Mouse (Mus musculus): ENCODE results near the gene Exoc6b.

The Exoc6b gene

DNA sequence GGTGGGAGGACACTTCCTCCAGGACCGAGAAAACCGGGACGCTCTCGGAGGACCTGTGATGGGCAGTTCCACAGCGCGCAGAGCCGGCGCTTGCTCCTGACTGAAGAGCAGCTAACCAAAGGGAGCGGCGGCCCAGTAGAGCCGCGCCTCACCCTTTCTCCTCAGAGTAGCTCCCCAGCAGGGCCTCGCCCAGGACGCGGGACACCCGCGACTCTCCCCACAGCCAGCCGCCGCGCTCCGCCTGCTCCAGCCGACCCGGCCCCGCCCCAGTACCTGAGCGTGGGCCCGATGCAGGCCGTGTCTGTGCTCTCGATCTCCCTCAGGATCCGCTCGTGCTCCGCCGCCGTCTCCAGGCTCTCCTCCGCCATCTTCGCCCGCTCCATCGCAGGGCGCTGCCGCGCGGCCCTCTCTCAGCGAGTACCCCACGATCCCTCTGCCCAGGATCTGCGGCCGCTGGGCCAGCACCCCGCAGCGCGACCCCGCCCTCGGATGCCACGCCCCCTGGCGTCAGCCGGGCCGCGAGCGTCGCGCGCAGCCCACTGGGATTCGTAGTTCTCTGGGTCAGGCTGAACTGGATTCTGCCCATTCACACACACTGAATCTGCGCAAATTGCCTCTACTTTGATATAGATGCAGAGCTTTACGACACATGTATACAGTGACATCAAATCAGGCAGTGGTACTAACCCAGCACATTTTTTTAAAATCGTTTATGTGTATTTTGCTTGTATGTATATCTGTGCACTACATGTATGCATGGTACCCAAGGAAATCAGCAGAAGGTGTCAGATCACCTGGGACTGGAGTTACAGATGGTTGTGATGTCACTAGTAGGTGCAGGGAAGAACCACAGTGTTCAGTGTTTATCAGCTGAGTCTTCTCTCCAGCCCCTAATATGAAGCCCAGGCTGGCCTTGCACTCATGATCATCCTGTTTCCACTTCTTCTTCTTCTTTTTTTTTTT is at the start of gene Exoc6b:
Gene Exoc6b, minus strand, starts transcription at position 491 of the 963 bp plus-strand sequence.
- DNase-seq (ENCODE audit: low spot score): peak; percentile 81

DNA sequence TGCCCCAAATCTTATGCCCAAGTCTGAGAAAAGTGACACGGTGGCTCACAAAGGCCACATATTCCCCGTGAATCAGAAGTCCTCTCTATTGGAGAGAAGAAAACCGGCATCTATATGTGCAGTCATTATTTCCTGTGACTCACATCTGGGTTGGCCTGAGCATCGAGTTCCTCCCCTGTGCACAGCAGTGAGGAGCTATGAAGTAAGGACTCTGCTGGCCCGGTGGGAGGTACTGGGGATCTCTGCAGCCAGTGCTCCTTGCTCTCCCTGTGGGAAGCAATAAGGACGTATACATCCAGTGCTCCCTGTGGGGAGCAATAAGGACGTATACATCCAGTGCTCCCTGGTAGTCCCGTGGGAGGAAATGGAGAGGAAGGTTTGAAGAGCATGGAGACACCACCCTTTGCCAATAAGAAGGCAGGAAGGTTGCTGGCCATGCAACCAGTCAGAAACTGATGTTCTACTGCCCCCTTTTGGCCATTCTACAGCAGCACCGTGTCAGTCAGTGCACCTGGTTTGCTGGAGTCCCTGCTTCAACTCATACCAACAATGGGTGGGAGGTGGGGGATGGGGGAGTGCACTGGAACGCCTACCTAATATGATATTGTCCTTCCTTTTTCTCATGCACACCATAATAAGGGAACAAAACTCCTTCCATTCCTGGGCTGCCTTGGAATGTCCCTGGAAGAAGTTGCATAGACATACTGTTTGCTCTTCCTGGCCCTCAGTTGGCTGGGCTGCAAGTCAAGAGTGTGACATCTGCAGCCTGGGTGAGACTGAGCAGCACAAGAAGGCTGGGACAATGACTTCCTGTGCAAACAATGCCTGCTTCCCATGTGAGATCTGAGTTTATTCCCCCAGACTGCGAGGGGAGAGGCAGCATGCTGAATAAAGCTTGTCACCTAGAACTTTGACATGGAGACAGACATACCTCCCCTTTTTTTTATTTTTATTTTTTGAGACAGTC is 48.5 kb upstream of the Exoc6b start:
- peak; percentile 21 for DNase-seq (ENCODE audit: low spot score)

DNA sequence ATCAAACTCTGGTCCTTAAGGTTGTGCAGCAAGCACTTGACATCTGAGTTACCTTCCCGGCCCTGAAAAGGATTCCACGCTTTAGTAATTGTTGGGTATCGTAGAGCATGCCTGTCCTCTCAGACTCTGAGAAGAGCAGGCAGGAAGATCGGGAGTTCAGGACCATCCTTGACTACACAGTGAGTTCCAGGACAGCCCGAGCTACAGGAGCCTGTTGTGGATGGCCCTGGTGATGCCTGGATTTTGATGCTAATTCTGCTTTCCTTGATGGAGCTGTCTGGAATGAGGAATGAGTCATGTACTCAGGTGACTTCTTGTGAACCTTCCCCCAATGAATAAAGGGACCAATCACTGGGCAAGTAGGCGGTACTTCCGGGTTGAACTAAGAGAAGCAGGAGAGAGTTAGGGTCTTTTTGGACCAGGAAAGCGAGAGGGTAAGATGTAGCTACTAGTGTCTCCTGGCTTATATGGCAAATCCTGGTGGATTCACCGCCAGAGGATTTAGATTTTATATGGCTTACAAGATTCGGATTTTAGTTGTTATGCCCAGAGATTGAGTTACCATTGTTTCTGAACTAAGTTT is 35.8 kb upstream of the Exoc6b start:
- no peak for DNase-seq (ENCODE audit: low spot score)

DNA sequence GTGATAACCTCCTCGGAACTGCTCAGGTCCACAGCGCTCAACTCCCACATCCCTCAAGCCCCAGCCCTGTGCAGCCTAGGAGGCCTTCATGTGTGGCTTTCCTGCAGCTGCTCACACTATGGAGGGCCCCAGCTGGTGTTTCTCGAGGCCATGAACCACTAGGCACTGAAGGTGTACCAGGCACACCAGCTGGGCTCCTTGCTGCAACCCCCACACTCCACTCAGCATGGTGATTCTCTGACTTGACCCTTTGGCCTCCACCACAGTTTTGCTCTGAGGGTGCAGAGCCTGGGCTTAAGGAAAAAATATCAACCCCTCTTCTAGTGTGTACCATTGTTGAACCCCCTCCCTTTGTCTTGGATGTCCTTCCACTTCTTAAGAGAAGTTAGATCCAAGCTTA is 34.0 kb upstream of the Exoc6b start:
- DNase-seq (ENCODE audit: low spot score): no peak

DNA sequence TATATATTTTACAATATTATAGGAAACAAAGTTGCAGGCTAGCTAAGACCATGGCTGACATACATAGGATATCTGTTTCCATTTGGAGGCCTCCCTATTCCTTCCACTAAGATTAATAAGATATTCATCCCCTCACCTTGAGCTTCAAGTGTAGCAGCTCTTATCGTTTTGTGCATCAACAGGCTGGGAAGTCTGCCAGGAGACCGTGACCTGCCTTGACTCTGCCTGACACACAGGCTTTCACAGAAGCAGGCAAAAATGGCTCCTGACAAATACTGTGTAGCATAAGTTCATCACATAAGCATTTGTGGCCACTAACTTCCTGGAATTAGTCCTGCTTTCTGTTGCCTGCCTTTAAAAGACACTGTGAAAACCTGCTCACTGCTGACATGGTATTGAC is 27.1 kb upstream of the Exoc6b start:
- no peak for DNase-seq (ENCODE audit: low spot score)

DNA sequence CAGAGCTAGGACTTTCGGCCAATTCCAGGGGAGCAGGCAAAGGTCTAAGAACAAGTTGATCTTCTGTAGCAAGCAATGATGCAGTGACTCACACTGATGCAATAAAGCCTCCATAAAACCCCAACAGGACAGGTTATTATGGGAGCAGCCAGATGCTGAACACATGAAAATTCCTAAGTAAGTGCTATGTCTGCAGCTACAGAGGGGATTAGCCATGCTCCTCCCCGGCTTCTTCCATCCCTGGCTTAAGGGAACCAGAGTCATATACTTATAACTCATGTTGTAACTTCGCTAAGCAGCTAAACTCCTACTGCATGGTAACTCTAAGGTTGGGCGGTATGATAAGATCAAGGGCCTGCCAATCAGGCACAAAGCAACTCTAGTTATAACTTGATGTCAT is 18.1 kb upstream of the Exoc6b start:
- no peak for DNase-seq (ENCODE audit: low spot score)

DNA sequence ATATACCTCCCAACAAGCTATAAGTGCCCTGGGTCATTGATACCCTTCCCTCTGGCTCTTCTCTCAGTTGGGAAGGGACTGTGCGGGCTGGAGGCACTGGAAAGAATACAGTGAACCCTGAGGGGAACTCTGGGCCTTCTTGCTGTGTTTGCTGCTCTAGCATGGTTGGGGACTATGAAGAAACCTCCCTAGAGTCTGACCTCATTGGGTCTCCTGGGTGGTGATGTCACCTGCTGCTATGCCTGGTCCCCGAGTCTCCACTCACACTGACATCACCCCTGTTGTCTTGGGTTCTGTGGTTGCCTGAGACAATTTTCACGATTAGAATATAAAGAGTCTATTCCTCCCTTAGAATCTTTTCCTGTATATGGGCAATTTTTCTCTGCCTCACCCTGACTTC is 17.3 kb upstream of the Exoc6b start:
- DNase-seq (ENCODE audit: low spot score): no peak

DNA sequence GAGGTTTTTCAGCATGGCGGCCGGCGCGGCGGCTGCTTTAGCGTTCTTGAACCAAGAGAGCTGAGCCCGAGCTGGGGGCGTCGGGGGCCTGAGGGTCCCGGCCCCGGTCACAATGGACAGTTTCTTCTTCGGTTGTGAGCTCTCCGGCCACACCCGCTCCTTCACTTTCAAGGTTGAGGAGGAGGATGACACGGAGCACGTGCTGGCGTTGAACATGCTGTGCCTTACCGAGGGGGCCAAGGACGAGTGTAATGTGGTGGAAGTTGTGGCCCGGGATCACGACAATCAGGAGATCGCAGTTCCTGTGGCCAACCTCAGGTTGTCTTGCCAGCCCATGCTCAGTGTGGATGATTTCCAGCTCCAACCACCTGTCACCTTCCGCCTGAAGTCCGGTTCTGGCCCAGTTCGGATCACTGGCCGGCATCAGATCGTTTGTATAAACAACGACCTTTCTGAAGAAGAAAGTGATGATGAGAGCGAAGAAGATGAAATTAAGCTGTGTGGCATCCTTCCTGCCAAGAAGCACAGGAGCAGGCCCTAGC is 6.9 kb upstream of the Exoc6b start:
- DNase-seq (ENCODE audit: low spot score): peak; percentile 10

DNA sequence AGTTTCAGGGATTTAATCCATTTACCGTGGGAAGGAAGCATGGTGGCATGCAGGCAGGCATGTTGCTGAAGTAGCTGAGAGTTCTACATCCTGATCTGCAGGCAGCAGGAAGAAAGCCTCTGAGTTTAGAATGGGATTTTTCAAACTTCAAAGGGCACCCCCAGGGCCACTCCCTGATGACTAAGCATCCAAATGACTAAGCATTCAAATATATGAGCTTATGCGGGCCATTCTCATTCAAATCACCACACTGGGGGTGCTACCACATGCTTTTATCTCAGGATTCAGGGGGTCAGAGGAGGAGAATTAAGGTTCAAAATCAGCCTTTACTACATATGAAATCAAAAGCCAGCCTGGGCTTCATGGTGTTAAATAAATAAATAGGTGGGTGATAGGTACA is 5.7 kb upstream of the Exoc6b start:
- no peak for DNase-seq (ENCODE audit: low spot score)

DNA sequence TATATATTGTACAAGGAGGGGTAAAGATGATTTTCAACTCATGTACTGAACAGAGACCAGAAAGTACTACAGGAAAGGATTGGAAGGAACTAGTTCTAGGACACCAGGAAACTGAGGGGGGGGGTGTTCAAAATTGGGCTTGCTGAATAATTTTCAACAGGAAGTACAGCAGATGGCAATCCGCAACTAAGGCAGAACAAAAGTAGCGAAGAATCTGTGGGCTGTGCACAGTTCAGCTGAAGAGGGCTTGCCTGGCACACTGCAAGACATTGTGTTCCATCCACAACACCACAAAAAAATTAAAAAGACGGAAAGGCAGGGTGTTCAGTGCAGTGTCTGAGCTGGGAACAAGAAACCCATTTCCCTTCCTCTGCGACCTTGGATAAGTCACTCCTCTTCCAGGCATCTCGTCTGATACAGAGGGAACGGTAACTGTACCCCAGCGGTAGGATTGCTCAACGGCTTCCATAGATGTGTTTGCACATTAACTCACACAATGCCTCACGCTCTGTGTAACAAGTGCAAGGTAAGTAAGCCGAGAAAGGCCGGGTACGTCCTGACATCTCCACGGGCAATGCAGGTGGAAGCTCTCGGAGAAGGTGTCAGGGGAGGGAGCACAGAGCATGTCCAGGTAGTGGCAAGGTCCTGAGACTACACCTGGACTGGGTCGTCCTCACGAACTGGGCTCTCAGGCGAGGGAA is 841 bp downstream of the Exoc6b start:
- DNase-seq (ENCODE audit: low spot score): no peak

DNA sequence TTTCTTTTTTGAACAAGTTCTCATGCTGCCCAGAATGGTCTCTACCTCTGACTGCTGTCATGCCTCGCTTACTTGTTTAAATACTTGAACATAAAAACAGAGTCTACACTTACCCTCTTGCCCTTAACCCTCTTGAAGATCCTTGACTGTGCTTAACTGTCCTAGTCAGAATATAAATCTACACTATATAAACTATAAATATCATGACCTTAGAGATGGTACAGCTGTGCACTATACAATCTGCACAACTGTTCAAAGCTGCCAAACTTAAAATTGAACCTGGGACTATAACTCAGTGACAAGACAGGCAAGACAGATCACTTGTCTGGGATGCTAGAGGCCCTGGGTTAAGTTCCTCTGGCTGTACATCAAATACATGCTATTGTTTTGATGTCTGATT is 11.7 kb downstream of the Exoc6b start:
- DNase-seq (ENCODE audit: low spot score): no peak

DNA sequence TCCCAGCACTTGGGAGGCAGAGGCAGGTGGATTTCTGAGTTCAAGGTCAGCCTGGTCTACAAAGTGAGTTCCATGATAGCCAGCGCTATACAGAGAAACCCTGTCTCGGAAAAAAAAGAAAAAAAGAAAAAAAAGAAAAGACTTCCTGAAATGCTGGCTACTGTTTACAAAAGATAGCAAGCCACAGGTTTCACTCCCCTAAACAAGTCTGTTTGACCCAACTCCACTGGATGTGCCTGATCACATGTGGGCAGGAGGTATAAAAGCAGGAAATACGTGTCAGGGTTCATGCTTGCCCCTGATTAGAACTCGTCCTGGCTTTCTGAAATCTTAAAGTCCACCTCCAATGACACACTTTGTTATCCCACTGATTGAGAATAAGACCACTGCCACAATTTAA is 18.2 kb downstream of the Exoc6b start:
- DNase-seq (ENCODE audit: low spot score): no peak

DNA sequence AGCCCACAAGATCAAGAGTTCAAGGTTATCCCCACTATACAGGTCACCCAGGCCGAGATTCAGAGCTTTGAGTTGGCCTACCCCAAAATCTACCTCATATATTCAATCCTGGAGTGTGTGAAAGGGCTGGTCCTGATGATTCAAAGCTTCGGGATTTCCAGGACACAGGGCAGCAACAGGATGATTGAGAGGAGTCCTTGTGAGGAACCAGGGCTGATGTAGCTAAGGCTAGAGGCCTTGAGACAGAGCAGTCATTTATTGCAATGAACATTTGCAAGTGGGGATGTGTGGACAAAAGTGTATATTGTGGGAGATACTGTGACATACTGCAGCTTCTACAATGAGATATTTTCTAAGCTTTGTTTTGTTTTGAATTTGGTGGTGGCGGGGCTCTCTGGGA is 22.8 kb downstream of the Exoc6b start:
- no peak for DNase-seq (ENCODE audit: low spot score)

DNA sequence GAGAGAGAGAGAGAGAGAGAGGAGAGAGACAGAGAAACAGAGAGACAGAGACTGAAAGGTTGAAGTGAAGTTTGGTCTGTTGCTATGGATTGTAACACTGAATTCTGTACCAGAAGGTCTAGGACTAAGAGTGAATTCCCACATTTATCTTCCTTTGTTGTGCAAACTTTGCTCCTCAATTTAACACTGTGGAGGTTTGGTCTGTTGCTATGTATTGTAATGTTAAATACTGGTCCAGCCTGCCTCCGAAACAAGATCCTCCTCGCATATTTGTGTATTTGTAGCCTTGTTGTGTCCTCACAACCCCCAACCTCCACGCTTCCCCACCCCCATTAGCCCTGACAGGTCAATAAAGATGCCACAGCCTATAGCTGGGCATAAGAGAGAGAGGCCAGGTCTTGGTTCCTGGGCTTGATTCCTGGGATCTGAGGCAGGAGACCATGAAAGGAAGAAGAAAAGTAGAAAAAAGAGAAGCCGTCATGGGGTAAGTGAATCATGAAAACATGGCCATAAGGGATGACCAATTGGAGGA is 24.6 kb downstream of the Exoc6b start:
- no peak for DNase-seq (ENCODE audit: low spot score)

DNA sequence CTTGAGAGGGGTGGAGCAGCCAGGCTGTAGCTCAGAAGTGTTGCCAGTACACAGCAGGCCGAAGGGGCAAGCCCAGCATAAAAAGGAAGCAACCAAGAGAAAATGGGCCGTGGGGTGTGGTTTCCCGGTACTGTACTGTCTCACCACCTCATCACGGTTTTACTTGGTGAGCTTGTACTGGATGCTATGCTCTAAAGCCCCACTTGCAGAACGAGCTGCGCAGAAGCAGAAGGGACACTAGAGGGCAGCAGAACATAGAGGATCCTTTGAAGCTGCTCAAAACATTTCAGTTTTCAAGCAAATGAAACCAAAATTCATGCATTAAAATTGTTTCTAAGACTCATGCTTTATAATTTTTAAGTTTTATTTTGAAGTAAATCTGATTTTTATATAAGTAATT is 31.6 kb downstream of the Exoc6b start:
- peak; percentile 15 for DNase-seq (ENCODE audit: low spot score)

DNA sequence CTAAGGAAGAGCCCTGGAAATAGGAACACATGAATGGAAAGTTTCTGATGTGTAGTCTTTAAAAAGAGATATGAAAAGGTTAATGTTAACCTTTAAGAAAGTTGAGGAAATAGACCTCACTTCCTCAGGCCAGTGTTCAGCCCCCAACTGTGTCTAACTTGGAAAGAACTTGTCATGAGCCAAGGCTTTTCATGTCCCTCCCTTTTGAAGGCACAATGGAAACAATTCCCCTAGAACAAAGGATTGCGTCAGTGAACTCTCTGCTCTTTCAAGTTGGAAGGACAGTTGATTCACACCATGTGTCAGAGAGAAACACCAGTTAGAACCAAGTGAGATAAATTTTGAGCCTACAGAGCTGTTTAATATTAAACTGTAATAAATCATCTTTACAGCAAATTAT is 39.6 kb downstream of the Exoc6b start:
- DNase-seq (ENCODE audit: low spot score): no peak

DNA sequence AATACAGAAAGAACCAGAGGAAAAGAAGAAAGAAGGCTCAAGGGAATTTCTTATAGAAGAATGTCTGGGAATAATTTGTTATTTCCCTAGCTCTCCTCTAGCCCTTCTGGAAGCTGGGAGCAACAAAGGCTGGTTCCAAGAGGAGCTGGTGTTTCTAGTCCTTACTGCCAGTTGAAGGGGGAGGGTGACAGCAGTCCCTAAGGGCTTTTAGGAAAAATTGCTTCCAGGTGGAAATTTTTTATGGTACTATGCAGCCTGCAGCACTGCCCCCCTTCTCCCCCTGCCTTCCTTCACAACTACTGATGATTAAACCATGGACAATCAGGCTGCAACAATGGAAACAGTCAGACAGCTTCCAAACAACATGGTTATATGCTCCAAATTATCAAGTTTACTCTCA is 44.9 kb downstream of the Exoc6b start:
- no peak for DNase-seq (ENCODE audit: low spot score)

DNA sequence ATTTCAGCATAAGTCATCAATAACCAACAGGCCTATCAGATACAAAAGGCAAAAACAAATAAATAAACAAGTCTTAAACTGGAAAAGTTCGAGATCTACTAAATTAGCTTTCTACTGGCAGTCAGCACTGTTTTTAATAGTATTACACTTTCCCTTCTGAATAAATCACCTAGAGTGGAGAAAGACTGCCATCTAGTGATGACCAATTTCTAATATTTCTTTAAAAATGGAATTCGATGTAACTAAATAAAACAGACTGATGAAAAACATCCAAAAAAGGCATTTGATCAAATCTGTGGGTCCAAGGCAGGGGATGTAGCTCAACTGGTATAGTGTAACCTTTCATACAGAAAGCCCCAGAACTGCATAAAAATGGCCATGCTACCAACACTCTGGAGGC is 52.3 kb downstream of the Exoc6b start:
- no peak for DNase-seq (ENCODE audit: low spot score)

DNA sequence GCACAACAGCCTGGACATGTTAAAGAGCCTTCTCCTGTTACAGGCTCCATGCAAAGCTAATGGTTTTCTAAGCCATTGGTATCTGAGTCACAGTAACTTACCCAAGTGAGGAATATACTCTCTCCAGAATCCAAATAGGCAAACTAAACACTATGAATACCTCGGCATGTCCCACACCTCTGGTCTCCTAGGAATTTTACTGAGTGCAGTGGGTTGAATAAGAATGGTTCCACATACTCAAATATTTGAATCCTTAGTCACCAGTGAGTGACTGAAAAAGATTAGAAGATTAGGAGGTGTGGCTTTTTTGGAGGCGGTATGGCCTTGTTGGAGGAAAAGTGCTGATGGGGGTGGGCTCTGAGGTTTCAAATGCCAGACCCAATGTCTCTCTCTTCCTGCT is 55.4 kb downstream of the Exoc6b start:
- no peak for DNase-seq (ENCODE audit: low spot score)

DNA sequence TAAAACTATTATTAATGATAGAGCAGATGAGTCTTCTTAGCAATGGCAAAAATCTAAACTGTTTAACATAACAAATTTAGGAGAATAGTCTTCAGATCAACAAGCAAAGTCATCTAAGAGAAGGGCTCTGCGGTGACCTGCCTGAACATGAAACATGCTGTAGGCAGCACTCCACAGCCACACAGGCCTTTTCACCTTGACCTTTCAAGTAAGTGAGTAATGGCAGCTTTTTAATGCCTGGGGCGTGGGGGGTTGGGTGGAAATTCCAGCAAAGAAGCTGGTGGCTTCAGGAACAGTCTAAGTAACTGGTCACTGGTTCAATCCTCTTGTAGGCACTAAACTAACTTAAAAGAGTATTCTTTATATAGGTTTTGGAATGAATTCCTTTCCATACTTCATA is 58.9 kb downstream of the Exoc6b start:
- no peak for DNase-seq (ENCODE audit: low spot score)

DNA sequence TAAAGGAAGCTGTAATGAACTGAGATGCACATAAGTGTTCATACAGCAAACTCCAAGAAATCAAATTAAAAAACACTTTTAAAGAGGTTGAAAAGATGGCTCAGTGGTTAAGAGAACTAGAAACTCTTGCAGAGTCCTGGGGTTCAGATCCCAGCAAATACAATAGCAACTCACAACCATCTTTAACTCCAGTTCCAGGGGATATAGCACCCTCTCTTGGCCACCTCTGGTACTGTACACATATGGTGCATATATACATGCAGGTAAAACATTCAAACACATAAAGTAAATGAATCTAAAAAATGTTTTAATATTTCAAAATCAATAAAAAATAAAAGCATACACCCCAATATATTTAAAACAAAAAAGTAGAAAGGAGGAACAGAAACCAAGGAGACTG is 73.9 kb downstream of the Exoc6b start:
- DNase-seq (ENCODE audit: low spot score): no peak

All from yolk sac, embryonic 10.5 days (tissue).